Mouse (Mus musculus) liver, adult 2 months (tissue): ENCODE results near the gene Hic1. TPM values are rescaled to one million over a fixed set of nuclear protein-coding genes. Genes with fewer than 3 reads are reported as not detected.
A peak's percentile ranks its signal among the peaks of the same experiment; 100 is the strongest.

Experiments
- DNase-seq: peaks from one replicate; pipeline ENCODE4 v3.0.0-alpha.2; 2011; ENCODE audit warnings: low read depth, low spot score; ENCODE audit errors: extremely low read depth
- H3K27ac ChIP-seq: fragments of 200-500 bp; replicated peaks from 2 replicates; pipeline ENCODE4 v1.5.1; 2012; ENCODE audit warnings: low read depth, mild to moderate bottlenecking, control low read depth, inconsistent platforms, low read length; ENCODE audit not compliant: insufficient read depth
- H3K27me3 ChIP-seq: fragments of 200-500 bp; 2 replicates; pipeline ENCODE4 v1.6.1; 2012; ENCODE audit warnings: mild to moderate bottlenecking, moderate library complexity, low read length, inconsistent platforms; ENCODE audit not compliant: control insufficient read depth, insufficient read depth
- H3K36me3 ChIP-seq: fragments of 200-500 bp; 2 replicates; pipeline ENCODE4 v1.6.1; 2012; ENCODE audit warnings: low read length, inconsistent platforms; ENCODE audit not compliant: control insufficient read depth, insufficient read depth
- H3K4me1 ChIP-seq: fragments of 200-500 bp; 2 replicates; pipeline ENCODE4 v1.6.1; 2011; ENCODE audit warnings: low read length; ENCODE audit not compliant: control insufficient read depth, insufficient read depth
- H3K4me3 ChIP-seq: fragments of 200-500 bp; 2 replicates; pipeline ENCODE4 v1.5.1; 2011; ENCODE audit warnings: low read depth, mild to moderate bottlenecking, control low read depth, low read length, moderate library complexity; ENCODE audit not compliant: insufficient read depth
- H3K79me2 ChIP-seq: fragments of 200-500 bp; 2 replicates; pipeline ENCODE4 v1.6.1; 2012; ENCODE audit warnings: inconsistent platforms, mild to moderate bottlenecking, low read length, moderate library complexity; ENCODE audit not compliant: control insufficient read depth, insufficient read depth
- H3K9ac ChIP-seq: fragments of 200-500 bp; 2 replicates; pipeline ENCODE4 v1.6.1; 2012; ENCODE audit warnings: low read depth, mild to moderate bottlenecking, control low read depth, inconsistent platforms, low read length
- CTCF ChIP-seq: fragments of 200-500 bp; IDR thresholded peaks from 2 replicates; pipeline ENCODE4 v1.5.1; 2011; ENCODE audit warnings: low read depth, low read length, control low read depth
- POLR2A ChIP-seq: fragments of 200-500 bp; IDR thresholded peaks from 2 replicates; pipeline ENCODE4 v1.6.1; 2011; ENCODE audit warnings: low read length, control low read depth; ENCODE audit not compliant: insufficient read depth; ENCODE audit errors: extremely low read depth
- WGBS: fragments of 180-500 bp; shearing (Covaris S2); methylation state at CpG from one replicate; pipeline ENCODE4 v1.1.7; 2018; 5-methylcytosine and 5-hydroxymethylcytosine counted together
- polyA plus RNA-seq: library from polyadenylated mRNA; depleted of rRNA; stranded (reverse); fragments of >200 nt; gene quantifications from 2 replicates; pipeline ENCODE4 v1.2.3, GENCODE M21; 2012
- total RNA-seq: library from RNA; depleted of rRNA; stranded (reverse); fragments of >200 nt; gene quantifications from 2 replicates; pipeline ENCODE4 v1.2.3, GENCODE M21; 2014

Gene Hic1
- total and polyA plus RNA-seq, 2 experiments: 1.1 to 3.8 TPM

DNA sequence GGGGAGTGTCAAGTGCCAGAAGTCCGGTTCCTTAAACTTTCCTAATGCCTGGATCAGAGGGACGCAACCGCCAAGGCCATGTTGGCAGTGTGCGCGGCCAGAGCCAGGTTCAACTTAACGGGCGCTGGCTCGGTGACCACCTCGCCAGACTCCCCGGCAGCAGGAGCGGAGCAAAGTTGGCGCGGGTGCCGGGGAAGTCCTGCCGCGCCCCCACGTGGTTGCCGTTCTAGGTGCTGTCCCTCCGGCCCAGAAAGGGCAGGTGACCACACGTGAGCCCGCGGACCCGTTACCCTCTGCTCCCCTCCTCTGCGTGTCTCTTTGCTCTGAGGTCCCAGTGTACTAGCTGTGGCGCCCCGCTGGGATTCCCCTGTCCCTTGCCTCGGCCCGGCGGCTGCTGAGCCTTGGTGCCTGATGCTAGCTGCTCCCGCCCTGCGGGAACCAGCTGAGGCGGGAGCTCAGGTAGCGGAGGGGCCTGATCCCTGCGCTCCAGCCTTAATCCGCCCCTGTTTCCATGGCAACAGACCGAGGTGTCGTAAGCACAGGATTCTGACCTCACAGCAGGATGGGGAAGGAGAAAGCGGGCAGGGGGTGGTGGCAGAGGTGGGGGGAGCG lies 25.6 kb upstream of the Hic1 start:
- DNase-seq: peak; percentile 56

DNA sequence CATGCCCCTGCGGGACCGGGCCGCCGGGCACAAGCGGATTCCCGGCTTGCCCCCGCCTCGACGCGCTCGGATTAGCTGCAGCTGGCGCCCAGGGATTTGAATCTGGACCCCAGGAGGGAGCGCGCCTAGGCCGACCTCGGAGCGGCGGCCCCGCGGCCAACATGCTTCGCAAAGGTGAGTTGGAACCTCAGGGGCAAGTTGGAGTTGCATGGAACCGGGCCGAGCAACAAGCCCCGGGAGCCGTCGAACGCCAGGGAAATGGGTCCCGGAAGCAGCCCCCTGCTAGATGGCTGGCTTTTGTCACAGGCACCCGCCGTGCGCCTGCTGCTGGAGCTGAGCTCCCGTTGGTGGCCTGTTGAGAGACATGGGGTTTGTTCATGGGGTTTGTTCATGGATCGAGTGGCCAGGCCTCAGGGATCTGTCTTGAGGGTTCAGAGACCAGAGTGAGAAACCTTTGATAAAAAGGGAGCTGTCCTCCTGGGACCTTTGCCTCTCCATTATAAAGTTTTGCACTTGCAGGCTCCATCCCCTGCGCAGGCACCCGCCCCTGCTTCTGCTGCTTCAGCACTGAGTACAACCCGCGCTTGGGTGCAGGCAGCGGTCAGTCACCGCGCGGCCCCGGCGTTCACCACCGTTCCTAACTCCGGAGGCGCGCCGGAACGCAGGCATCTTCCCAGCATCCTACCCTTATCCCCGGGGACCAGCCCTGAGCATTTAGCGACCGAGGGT lies 25.0 kb upstream of the Hic1 start:
- Histone ChIP-seq H3K4me1 (0 out of 2 replicates have a peak, but pooled peaks cover 5% of the 10 kb centered on the region), H3K27me3 (no peaks in the 10 kb centered on the region)

More for the DNA sequence above, 25.6 kb upstream of the Hic1 start:
- Histone ChIP-seq H3K79me2 (peaks cover 21% of the 10 kb centered on the region; the same call in 1 of the 2 replicates), H3K27me3 (no peaks in the 10 kb centered on the region), H3K4me1 (0 out of 2 replicates have a peak, but pooled peaks cover 3% of the 10 kb centered on the region), H3K4me3 (peak overlapping the region; percentile 68), H3K27ac (no peak overlapping the region), H3K36me3 (no peaks in the 10 kb centered on the region), H3K9ac (peak overlapping the region; percentile 43; the same call in 1 of the 2 replicates)
- WGBS: 3% methylated on average over 39 of the region's 39 CpGs
- TF ChIP-seq CTCF (0 out of 2 replicates have a peak, but pooled peaks have one; percentile 10), POLR2A (no peak)

GRCm38 (mm10) chr11:75193256-75194071 lies 24.1 kb upstream of the Hic1 start, which contains the start of gene Rtn4rl1:
TSS of gene Rtn4rl1 (plus strand) at chr11:75193783.
- H3K4me3 ChIP-seq: peak within 1 kb of the TSS; percentile 68
- WGBS: under 1% methylated on average over 82 of the region's 84 CpGs
- H3K4me1 ChIP-seq: 0 out of 2 replicates have a peak, but pooled peaks cover 7% of the 10 kb centered on the region
- no peaks in the 10 kb centered on the region for H3K27me3 ChIP-seq
- DNase-seq: peak; percentile 74
- H3K9ac ChIP-seq: peak within 1 kb of the TSS; percentile 78
- H3K27ac ChIP-seq: peak within 1 kb of the TSS; percentile 43
- H3K79me2 ChIP-seq: peaks cover 17% of the 10 kb centered on the region; the same call in 1 of the 2 replicates
- H3K36me3 ChIP-seq: no peaks in the 10 kb centered on the region
- TF ChIP-seq POLR2A (0 out of 2 replicates have a peak, but pooled peaks have one; percentile 23), CTCF (no peak)

More for the DNA sequence above, 25.0 kb upstream of the Hic1 start:
- Histone ChIP-seq H3K27ac (no peak overlapping the region), H3K36me3 (no peaks in the 10 kb centered on the region), H3K4me3 (peak overlapping the region; percentile 68), H3K9ac (peak overlapping the region; percentile 63), H3K79me2 (peaks cover 21% of the 10 kb centered on the region; the same call in 1 of the 2 replicates)
- 1% methylated on average over 52 of the region's 52 CpGs for WGBS
- TF ChIP-seq CTCF: no peak
- no peak for TF ChIP-seq POLR2A
- no peak for DNase-seq

GRCm38 (mm10) chr11:75192336-75193214 lies 23.3 kb upstream of the Hic1 start:
- H3K9ac ChIP-seq: no peak overlapping the region
- TF ChIP-seq CTCF (peak; percentile 91), POLR2A (no peak)
- no peaks in the 10 kb centered on the region for H3K27me3 ChIP-seq
- WGBS: 22% methylated on average over 13 of the region's 13 CpGs
- DNase-seq: peak; percentile 80
- H3K4me3 ChIP-seq: peak overlapping the region; percentile 68
- peaks cover 17% of the 10 kb centered on the region; the same call in 1 of the 2 replicates for H3K79me2 ChIP-seq
- no peaks in the 10 kb centered on the region for H3K36me3 ChIP-seq
- H3K27ac ChIP-seq: no peak overlapping the region; the same call in 1 of the 2 replicates
- H3K4me1 ChIP-seq: 0 out of 2 replicates have a peak, but pooled peaks cover 7% of the 10 kb centered on the region

GRCm38 (mm10) chr11:75191841-75192240 lies 22.5 kb upstream of the Hic1 start:
- DNase-seq: no peak
- no peak overlapping the region for H3K9ac ChIP-seq
- 73% methylated on average over 6 of the region's 6 CpGs for WGBS
- H3K4me3 ChIP-seq: no peak overlapping the region
- TF ChIP-seq CTCF: no peak
- no peak overlapping the region for H3K27ac ChIP-seq
- H3K4me1 ChIP-seq: 0 out of 2 replicates have a peak, but pooled peaks cover 7% of the 10 kb centered on the region
- peaks cover 17% of the 10 kb centered on the region; the same call in 1 of the 2 replicates for H3K79me2 ChIP-seq
- no peaks in the 10 kb centered on the region for H3K36me3 ChIP-seq
- H3K27me3 ChIP-seq: no peaks in the 10 kb centered on the region
